Mouse (Mus musculus) adrenal gland, postnatal 10 days (tissue): ENCODE data around the gene Swi5. TPM values are rescaled to one million over a fixed set of nuclear protein-coding genes. Genes with fewer than 3 reads are reported as not detected.
A peak's percentile ranks its signal among the peaks of the same experiment; 100 is the strongest.

Source experiments
- DNase-seq: peaks from one replicate; pipeline ENCODE4 v3.0.0; 2021; ENCODE audit warnings: mixed read lengths
- long read RNA-seq, 2 experiments: library from polyadenylated mRNA; stranded (forward); transcript quantifications; one replicate each; pipeline ENCODE4 v2.0.0; 2021
- total RNA-seq, 2 experiments: library from RNA; stranded (reverse); gene quantifications; 2 replicates each; pipeline ENCODE4 v1.2.3; 2021

Gene Swi5
- total RNA-seq, result 100 to 1,000 TPM; 248 to 255 TPM
- long read RNA-seq, experiment 1, full-length matches to known transcripts, result 249 of 393 reads
- long read RNA-seq, experiment 1, partial matches to known transcripts, result 18 of 393 reads
- long read RNA-seq, experiment 1, other reads (novel, unspliced or antisense), result 126 of 393 reads
- long read RNA-seq, experiment 2, transcript Swi5-207 (5 exons, 768 nt), result major isoform, 155 of 183 reads
- long read RNA-seq, experiment 2, partial matches to known transcripts, result 9 of 183 reads
- long read RNA-seq, experiment 2, other reads (novel, unspliced or antisense), result 16 of 183 reads

DNA sequence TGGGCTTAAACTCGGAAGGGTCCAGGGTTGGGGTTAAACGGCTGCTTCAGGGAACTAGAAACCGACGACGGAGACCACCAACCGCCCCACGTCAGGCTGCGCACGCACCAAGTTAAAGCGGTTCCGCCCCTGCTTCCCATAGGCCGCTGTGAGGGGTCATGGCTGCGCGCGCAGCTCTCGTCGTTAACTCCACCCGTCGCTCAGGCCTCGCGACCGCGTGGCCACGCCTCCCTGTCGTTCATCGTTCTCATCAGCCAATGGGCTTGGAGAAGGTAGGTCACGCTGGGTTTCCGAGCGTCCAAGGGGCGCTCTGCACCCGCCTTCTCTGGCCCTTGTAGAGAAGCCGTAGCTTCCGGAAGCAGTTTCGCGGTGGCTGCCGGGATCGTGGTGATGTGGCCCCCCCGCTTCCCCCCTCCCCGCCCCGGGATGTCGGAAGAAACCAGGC is at the start of gene Swi5:
Gene Swi5, minus strand, starts transcription at position 153 of the 445 bp plus-strand sequence.
- DNase-seq, result peak; percentile 99

DNA sequence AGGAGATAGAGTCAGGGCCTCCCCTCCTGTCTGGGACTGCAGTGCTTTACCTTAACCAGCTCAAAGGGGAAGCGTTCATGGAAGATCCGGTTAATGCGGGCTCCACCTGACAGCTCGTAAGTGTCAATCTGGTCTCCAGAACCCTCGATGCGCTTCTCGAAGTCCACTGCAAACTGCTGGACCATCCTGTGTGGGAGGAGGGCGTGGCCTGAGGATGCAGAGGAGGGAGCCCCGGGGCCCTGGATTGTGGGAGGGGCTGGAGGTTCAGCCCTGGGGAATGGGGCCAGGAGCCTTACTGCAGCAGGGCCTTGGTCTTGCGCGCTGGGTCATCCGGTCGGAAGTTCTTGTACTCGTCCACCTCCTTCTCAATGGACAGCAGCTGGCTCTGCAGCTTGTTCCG is 48.0 kb upstream of the Swi5 start:
- DNase-seq, result no peak

DNA sequence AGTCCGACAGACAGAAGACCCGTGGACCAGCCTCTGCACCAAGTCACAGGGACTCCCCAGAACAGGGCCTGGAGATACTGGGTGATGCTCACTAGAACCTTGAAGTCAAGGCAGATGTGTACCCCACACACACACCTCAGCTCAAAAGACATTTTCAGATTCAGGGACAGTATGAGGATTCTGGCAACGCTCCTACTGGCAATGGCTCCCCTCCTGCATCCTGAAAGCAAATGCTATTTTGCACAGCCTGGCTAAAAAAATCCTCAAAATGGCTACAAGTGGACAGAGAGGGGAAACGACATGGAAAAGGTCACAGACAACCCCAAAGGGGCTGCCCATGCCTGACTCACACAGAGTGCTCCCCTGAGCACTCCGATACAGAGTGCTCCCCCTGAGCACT is 44.3 kb upstream of the Swi5 start:
- DNase-seq, result no peak

DNA sequence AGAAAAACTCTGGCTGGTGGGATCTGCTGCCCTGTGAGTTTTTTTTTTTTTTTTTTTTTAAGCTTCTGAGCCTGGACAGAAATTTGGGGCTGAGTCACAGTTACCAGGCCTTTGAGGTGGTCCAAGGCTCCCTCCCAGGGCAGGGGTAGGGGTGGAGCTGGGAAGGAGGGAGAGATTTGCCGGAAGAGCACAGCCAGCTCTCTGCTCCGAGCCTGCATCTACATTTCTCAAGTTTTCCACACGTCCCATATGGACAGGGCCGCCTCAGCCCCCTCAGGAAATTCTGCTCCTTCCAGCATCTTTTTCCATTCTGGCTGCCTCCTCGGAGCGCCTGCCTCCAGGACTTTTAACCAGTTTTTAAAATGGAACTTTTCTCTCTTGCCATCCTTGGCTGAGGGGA is 41.7 kb upstream of the Swi5 start:
- no peak for DNase-seq

DNA sequence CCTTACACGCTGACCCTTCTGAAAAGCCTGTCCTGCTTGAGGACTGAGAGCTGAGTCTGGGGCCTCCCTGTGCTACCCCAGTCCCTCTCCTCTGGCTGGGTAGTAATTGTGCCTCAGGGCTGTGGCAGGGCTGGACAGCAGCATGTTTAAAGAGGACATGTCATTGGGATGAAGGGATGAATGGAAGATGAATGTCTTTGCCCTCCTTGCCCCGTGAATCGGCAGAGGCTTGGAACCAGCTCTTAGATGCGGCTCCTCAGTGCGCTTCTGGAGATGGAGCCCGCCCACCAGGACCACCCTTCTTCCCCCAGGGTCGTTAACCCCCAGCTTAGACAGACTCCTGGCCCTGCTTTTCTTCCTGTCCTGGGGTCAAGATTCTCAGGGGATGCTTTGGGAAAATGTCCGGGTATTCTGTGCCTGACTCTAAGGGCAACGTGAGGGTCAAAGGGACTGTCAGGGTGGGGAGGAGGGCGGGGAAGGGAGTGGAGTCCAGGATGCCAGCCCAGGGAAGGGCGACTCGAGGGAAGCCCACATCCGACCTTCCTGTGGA is 41.1 kb upstream of the Swi5 start:
- no peak for DNase-seq

DNA sequence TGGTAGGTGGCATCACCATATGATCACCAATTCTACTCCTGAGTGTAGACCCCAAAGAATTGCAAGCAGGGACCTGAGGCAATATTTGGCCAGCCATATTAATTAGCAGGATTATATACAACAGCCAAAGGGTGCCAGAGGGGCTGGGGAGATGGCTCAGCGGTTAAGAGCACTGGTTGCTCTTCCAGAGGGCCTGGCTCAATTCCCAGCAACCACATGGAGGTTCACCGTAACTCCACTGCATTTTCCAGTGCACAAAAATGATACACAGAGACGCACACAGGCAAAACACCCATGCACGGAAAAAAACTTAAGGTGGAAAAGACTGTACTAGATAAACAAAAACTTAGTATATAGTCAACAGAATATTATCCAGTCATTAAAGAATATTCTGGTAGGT is 39.3 kb upstream of the Swi5 start:
- DNase-seq, result no peak

DNA sequence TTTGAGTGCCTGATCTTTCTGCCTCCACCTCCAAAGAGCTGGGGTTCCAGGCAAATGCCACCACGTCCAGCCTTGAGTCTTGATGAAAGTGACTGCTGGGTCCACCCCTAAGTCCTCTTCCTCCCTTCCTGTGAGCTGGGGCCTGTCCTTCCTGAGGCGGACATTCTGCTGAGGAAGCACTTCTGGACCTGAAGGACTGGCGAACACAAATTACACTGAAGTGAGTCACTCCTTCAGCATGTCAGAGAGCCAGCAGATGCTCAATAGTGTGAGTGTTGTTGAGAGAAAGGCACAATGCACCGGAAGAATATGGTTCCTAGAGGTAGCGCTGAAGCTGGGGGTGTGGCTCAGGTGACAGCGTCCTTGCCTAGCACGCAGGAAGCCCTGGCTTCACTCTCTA is 37.5 kb upstream of the Swi5 start:
- no peak for DNase-seq

DNA sequence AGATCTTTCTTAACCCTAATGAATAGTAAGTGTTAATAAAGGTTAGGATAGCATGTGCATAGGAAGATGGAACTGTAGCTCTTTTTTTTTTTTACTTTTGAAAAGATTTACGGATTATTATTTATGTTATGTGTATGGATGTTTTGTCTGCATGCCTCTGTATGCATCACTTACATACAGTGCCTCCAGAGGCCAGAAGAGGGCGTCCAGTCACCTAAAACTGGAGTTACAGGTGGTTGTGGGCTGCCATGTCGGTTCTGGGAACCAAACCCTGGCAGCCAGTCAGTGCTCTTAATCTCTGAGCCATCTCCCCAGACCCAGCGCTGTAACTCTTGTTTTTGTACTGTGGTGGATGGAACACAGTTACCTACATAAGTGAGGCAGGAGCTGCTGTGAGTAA is 36.4 kb upstream of the Swi5 start:
- DNase-seq, result no peak

DNA sequence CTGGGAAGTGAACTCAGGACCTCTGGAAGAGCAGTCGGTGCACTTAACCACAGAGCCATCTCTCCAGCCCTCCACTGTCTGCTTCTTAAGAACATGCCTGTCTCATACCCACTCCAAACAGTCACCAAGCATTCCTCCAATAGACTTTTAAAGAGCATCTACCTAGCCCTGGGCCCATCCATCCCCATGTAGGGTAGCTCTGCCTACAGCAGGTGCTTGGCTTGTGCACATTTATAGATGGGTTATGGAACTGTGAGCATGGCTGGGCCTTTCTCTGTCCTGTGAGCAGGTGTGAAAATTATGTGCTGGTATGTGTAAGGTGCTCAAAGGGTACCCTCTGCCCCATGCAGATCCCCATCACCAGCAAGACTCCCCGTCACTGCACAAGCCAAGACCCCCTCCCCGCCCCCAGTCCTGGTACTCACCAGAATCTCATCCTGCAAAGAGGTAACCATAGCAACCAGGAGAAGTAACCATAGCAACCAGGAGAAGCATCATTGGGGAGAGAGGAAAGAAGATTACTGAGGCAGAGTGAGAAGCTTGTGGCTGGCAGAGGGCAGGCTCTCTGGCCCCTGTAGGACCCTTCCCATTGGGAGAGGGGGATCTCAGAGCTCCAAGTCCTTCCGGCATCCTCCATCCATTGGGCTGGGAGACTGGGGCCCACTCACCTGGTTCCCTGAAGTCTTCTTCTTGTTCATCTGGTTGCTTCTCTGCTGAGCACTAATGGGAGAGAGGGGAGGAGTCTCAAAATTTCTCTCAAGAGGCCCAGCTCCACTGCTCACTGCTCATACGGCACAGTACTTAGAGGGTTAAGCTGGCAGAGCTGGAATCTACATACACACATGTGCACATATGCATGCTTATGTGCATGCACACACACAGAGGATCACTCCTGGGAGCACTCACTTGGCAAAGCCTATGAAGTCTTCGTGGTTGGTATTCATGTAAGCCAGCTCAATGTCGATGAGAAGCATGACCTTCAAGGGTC is 35.2 kb upstream of the Swi5 start:
- DNase-seq, result no peak

DNA sequence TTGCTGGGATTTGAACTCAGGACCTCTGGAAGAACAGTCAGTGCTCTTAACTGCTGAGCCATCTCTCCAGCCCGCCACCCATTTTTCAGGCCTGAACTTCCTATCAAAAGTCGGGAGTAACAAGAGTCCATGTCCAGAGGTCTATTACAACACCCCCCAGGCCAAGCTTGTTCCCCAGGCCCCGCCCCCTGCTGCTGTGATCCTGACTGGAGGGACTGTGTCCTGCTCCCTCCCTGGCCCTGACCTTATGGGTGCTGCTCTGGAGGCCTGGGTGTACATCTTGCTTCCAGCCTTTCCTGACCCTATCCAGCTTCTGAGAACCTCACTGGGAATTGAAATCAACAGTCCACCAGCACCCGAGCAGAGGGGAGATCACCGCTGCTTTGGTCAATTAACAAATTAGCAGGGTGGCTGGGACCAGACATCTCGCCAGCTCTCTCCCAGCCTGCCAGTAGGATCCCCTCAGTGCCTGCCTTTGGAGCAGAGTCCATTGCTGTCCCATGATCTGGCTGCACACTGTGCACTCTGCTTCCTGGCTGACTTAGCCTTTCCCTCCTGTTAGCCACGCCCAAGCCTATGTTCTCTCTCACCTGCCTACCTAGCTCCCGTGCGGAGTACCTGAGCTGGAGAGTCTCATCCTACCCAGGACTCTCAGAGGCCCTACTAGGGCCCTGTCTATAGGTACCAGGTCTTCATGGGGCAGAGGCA is 33.9 kb upstream of the Swi5 start:
- no peak for DNase-seq

DNA sequence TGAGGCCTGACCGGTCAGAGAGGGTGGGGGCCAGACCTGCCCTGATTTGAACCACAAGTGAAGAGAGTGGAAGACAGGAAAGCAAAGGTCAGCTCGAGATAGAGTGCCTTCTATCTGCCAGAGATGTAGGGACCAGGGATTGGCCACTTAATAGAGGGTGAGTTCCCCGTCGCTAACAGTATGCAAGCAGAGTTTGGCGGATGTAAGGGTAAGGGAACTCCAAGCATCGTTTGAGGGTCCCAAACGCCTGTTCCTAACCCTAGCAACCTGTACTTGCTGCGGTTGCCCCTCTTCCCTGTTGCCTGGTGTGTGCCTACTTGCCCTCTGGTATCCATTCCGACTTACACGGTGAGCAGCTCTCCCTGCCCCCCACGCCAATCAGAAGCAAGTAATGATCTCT is 32.8 kb upstream of the Swi5 start:
- DNase-seq, result no peak

DNA sequence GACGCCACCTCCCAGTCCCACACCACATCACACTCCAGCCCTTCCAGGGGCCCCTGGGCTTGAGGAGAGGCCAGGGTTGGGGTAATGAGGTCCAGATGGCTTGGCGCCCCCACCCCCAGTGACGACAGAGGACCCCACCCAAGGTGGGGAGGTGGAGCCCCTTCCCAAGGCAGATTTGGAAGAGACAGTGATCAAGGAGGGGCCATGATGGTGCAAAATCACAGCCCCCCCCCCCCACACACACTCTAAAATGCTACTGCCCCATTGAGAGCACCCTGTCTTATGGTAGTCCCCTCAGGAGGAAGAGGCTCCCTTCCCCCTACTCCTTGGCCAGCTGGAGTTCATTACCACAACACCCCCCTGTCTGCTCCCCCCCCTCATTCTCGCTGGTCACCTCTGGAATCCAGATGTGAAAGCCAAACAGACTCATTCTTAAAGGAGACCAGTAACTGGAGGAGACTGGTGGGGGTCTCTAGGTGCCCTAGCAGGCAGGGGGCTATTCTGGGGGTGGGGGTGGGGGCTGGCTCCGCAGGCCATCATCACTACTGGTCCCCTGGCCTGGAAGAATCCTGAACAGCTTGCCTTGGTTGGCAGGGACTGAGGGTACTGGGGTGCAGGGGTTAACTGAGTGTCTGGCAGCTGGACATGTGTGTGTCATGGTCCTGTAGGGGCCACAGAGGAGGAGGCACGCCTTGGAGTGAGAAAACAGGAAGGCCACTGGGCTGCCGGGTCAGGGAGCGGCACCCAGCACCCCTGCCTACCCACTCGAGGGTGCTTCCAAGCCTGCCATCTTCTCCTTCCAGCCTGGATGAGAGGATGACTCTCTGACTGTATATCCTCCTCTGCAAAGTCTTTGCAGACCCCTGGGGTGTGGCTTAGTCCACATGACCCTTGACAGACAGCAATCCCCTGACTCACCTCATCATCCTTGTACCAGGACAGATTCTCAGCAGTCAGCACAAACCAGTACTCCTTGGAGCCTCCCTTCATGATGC is 32.0 kb upstream of the Swi5 start:
- DNase-seq, result peak; percentile 37

DNA sequence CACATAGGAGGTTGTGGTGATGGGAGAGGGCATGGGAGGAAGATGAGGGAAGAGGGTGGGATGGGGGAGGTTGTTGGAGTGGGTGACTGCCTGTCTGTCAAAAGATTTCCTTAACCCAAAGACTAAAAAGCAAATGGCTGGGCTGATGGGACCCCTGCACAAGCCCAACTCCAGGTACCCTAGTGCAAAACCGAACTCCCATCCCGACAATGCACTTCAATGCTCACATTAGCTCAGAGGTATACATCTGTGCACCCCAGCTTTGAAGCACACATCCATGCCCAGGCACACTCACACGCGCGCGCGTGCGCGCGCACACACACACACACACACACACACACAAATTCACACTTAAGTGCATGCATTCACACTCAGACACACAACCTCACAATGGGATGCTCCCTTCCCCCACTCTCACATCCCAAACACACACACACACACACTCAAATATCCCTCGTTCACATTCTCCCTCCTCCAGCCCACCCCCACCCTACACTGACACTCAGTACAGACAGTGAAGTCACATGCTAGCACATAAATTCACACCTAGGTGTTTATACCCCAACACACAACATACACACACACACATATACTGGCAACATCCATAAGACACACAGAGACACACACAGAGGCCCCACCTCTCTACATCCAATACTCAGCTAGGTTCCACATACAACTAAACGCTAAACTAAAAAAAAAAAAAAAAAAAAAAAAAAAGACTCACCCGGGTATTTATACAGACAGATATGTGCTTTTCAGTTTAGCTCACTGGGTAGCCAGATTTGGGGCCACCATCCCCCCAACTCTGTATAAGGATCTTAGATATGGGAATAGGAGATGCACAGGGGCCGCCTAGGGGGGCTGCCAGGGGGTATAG is 31.1 kb upstream of the Swi5 start:
- DNase-seq, result no peak

DNA sequence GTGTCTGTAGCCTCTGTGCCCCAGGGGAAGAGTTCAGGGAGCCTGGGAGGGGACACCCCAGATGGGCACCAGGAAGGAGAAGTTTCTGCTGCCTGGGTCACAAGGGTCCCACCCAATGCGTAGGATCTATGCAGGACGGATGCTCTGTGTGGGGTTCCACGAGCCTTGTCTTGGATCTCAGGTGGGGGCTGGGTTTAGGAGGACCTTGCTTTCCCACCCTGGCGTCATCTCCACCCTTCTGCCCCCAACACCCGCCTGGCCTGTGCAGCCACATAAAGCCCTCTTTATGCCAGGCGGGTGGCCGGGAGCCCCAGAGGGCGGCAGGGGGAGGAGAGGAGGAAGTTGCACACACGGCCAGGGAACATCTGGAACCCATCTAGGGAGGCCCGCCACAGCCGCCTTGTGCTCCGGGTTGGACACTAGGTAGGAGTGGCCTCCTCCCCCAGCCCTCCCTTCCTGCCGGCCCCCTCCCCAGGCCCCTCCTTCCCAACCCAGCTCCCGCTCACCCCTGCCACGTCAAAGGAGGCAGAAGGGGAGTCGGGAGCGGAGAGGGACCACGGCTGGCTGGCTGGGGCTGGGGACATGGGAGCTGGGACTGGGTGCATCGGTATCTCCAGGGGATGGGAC is 30.0 kb upstream of the Swi5 start:
- DNase-seq, result peak; percentile 40

DNA sequence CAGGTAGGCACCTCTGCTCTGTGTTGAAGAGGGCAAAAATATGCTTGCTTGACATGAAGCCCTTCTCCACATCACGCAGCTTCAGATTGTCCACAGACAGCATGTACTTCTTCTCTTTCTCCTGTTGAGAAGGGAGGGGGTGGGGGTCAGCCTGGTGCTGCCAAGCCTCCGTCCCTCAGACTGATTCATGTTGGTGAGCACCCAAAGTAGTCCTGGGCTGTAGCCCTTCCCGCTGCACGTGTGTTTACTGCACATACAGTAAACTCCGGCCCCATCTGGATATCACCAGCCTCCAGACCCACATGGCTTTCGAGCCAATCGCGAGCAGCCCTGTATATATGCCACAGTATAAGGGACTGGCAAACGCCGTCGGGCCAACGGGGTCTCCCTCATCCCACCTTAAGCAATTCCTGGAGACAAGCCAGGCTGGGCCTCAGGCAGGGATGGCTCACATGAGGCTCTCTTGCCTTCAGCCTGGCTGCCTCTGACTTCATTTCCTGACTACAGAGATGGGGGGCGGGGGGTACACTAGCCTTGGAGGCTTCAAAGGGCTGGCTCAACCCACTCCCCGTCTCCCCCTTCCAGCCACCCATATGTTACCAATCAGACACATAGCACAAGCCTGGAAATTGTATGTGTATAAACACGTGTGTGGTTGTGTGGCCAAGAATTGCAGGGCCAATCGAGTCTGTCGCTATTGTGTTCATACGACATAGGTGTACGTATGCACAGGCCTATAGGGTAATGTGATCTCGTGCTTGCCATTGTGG is 29.2 kb upstream of the Swi5 start:
- no peak for DNase-seq

DNA sequence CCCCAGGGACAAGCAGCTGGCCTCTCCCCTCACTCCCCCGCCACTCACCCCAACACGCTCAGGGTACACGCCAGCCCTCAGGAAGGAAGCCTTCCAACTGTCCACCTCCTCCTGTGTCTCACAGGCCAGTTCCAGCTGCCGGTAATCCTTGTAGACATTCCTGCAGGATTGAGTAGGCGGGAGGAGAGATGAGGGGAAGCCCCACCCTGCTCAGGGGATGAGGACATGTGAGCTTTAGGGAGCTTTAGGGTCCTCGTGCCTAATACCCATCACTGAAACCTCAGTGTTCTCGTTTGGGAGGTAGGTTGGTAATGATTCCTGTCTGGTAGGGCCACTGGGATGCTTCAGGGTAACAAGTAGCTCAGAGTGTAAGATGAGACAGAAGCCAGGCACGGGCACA is 27.9 kb upstream of the Swi5 start:
- DNase-seq, result no peak

DNA sequence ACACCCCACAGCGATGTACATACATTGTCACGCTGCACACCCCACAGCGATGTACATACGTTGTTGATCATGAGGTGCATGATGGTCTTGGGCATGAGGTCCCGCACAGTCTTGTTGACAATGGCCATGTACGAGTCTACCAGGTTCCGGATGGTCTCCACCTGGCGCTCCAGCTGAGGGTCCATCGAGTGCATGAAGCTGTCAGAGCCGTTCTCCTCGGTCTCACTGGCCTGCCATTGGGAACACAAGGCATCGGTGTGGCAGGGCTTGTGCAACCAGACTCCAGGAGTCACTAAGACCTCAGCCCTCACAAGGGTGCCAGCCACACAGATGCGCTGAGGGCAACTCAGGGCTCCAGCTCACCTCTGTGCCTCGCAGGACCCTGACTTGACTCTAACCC is 27.0 kb upstream of the Swi5 start:
- DNase-seq, result no peak

DNA sequence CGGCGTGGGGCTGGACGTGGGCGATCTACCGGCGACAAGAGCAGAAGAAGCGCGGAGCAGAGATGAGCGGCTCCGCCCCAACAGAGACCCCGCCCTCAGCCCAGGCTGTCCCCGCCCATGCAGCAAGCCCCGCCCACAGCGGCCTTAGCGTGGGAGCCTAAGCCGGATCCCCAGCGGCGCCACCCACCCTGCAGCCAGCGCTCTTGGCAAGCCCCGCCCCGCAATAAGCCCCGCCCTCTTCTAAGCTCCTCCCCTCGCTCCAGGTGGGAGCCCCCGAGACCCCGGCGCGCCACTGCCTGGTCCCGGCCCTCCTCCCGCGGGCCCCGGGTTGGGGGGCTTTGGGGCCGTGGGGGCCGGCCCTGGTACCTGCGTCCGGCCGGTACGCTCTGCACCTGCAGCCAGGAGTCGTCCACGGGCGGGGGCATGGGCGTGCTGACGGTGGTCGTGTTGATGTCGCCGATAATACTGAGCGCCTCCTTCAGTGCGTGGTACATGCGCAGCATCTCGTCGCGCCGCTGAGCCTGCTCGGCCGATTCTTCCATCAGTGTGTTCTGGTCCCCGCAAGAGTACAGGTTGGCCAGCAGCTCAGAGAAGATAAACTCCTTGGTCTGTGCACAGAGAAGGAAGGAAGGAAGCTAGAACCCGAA is 24.6 kb upstream of the Swi5 start:
- peak; percentile 93 for DNase-seq
